Mouse (Mus musculus): Measurements from ENCODE around the gene Igf2bp2.

Igf2bp2 gene

DNA sequence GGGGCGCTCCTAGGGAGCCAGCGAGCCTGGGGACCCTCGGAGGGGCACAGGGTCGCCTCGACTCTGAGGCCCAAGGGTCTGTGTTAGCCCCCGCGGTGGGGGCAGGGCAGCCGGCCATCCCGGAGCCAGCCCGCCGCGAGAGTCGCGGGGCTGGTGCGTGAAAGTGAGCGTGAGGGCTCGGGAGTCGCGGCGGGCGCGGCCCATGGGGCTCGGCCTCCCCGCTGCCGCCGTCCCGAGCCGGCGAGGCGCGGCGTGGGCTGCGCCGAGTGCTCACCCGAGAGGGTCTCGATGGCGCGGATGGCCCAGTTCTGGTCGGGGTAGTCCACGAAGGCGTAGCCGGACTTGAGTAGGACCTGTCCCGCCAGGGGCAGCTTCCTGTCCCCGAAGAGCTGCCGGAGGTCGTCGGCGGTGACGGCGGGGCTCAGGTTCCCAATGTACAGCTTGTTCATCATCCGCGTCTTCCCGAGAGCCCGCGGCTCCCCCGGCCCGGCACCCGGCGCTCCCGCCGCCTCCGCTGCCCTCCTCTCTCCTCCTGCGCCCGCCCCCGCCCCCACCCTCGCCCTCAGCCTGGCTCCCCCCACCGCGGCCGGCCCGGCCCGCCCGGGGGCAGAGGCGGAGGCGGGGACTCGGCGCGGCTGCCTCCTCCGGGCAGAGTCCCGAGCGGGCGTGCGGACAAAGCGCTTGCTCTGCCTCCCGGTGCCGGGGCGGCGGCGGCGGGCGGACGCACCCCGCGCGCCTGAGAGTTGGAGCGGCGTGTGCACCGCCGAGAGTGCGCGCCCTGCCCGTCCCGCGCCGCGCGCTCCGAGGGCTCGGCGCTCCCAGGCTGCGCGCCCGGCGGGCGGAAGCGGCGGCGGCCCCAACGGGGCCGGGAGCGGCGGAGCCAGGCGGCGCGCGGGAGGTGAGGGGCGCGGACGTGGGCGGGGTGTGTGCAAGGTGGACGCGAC lies at the start of gene Igf2bp2:
Gene Igf2bp2 (minus strand): TSS at position 788 of the 944 bp plus-strand sequence.
- DNase-seq (ENCODE audit: low read depth): no peak

DNA sequence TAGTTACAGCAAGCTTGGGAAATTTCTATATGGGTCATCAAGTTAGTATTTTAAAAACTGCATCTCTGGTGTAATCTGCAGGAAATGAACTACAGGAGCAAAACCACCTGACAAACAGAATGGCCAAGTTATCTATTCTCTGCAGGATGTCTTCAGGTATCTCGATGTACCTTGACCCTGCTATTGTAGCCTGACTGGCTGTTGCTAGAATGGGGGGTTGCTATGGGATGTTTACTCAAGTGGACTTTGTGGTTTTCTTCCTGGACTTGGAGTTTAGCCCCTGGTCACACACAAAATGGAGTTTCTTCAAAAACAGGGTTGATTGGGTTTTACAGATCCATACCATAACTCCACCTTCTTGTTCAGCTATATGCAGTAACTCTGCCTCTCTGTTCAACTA lies 40.4 kb upstream of the Igf2bp2 start:
- DNase-seq (ENCODE audit: low read depth): no peak

DNA sequence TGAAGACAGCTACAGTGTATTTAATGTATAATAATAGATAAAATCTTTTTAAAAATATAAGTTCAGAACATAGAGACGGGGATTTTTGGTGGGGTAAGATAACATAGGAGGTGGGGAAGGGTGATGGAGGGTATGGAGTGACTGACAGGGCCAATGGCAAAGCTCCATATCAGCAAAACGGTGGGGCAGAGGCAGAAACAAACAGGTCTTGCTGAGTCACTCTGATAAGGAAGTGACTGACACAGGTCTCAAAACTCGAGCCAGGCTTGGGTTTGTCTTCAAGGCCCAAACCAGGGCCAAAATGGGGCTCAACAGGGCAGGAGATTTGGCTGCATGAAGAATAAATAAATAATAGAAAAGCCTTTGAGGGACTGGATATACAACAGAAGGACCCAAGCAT lies 38.8 kb upstream of the Igf2bp2 start:
- peak; percentile 44 for DNase-seq (ENCODE audit: low read depth)

- no peak for DNase-seq (ENCODE audit: low read depth)
Measured at GRCm38 (mm10) chr16:22200476-22200875, 37.4 kb upstream of the Igf2bp2 start.

DNA sequence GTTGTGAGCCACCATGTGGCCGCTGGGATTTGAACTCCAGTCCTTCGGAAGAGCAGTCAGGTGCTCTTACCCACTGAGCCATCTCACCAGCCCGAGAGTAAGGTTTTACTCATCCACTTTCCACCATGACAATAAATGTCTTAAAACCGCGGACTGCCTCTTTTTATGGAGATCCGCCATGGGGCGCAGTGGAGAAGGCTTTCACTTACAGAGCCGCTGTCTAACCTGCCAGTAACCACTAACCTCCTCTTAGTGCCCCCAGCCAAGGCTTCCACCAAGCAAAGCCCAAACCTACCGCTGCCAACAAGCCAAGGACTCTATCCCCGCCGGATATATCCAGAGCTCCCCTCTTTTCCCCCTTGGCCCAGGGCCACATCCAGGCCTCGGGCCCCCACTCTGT lies 24.3 kb upstream of the Igf2bp2 start:
- no peak for DNase-seq (ENCODE audit: low read depth)

GRCm38 (mm10) chr16:22185411-22185810 lies 22.3 kb upstream of the Igf2bp2 start:
- DNase-seq (ENCODE audit: low read depth): no peak

DNA sequence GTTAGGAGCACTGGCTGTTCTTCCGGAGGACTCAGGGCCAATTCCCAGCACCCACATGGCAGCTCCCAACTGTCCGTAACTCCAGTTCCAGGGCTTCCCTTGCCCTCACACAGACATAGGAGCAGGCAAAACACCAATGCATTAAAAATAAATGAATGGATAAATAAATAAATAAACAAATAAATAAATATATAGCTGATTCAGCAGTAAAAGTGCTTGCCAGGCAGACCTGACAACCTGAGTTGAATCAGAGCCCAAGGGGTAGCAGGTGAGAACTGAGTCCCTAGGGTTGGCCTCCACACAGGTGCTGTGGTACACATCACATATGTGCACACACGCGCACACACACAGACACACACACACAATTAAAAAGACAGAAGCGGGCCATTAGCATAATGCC lies 21.0 kb upstream of the Igf2bp2 start:
- DNase-seq (ENCODE audit: low read depth): no peak

DNA sequence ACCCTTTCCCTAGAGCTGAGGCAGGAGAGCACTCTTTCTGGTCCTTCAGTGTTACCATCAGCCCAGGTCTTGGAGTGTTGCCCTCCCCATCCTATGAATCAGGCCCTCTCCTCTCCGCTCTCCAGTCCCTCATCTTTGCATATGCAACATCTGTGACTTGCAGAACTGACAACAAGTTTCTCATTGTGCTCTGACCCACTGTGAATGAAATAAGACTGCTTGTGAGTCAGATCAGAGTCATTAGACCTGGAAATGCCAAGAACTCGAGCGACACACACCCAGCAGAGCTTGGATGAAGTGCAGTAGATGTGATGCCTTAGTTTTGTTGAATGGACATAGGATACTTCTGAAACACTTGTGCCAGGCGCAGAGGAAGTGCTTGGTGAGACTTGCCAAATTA lies 19.2 kb upstream of the Igf2bp2 start:
- no peak for DNase-seq (ENCODE audit: low read depth)

DNA sequence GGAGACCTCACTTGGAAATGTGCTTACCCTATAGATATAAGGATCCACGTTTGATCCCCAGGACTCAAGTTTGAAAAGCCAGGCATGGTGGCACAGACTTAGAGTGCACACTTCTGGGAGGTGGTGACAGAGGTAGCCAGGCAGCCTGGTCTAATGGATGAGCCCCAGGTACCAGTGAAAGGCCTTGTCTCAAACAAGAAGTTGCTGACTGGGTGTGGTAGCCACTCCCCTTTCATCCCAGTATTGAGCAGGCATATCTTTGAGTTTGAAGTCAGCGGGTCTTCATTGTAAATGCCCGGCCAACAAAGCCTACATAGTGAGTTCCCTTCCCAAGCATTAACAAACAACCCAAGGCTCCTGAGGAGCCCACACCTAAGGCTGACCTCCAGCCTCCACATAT lies 15.7 kb upstream of the Igf2bp2 start:
- DNase-seq (ENCODE audit: low read depth): no peak

DNA sequence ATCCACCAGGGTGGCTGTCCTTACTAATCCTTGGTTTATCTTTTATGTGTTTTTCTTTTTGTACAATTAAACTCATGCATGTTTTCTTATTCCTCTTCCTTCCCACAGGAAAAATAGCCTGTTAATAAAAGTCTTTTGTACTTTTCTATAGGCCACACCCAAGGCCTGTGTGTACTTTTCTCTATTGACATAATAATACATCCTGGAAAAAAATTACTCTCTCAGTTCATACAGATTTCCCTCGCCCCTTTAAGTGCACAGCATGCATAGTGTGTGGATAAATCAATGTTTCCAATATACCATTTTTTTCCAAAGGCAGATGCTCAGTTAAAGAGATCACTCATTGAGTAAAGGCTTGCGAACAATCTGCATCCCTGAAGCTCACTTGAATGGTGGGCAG lies 14.9 kb upstream of the Igf2bp2 start:
- no peak for DNase-seq (ENCODE audit: low read depth)

DNA sequence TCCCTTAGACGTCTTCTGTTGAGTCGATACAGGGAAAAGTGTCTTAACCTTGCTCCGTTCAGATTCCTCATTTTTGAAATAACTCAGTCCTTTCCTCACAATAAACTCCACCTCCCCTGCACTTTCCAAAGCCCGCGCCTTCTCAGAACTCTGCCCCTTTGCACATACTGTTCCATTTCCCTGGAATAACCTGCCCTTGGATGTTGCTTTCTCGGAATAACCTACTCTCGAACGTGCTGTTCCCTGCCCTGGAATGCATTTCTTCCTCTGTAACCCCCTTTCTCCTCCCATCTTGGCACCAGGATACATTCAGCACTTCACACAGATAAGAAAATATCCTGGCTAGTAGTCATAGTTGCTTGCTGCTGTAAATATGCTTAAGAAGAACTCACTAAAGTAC lies 5.6 kb upstream of the Igf2bp2 start:
- DNase-seq (ENCODE audit: low read depth): no peak

GRCm38 (mm10) chr16:22165556-22165955 lies 2.5 kb upstream of the Igf2bp2 start:
- DNase-seq (ENCODE audit: low read depth): no peak

DNA sequence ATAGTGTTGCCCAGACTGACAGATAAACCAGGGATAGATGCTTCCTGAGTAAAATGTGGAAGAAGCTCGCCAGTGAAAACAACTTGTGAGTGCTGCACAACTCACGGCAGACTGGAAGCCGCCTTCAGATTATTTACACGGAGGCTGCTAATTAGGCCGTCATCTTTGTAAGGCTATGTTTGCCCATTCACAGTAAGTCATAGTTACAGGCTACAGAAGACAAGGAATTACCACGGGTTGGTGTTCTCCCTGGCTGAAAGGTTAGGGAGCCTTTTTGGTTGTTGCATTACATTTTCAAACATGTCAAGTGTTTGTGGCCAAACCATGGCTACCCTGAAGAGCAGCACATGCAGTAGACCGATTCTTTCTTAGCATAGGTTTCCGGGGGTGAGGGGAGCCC lies 1.3 kb upstream of the Igf2bp2 start:
- no peak for DNase-seq (ENCODE audit: low read depth)

- DNase-seq (ENCODE audit: low read depth): no peak
Measured at GRCm38 (mm10) chr16:22163456-22163851, 355 bp upstream of the Igf2bp2 start.

DNA sequence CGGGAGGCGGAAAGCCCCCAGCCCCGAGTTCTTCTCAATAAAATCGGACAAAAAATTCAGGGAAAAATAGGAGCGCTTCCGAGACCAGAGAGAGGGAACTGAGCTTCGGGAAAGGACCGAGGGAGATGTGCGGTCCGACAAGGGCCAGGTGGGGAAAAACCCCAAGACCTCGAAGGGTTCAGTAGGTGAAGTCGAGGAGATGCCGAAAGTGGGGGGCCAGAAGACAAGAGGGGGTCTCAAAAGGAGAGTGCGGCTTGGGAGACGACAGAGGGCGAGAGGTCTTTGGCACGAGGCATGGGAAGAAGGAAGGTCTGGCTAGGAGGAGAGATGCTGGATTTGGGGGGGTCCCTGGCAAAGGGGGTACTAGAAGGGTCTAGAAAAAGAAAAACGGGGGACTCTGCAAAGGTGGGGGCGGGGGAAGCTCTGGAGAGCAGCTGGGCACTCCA lies 1.0 kb downstream of the Igf2bp2 start:
- no peak for DNase-seq (ENCODE audit: low read depth)

DNA sequence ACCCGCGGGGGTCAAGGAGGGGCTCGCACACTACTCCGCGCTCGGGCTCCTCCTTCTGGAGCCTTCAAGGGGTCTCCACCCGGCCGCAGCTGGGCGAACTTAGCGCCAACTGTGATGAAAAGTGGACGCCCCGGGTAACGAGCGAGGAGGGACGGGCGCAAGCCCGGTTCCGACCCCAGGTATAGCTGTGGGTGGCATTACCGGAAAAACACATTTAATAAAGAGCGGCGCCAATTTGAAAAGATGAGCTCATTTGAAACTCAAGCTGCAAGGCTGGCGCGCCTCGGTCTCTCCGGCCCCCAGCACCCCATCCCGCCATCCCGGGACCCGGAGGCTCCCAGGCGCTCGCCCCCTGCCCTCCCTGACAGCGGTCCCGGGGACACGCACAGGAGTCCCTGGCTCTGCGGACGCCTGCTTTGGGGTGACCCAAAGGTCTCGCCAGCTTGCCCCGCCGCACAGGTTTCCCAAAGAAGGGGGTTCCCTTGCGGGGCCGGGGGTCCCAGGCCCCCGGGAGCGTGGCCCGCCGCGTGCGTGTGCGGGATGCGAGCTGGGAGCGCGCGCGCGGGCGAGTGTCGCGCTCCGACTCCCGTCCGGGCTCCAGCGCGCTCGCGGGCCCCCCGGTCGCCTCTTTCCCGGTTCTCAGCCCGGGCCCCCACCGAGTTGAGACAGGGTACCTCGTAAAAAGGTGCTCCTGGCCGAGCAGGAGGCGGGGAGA lies 1.6 kb downstream of the Igf2bp2 start:
- DNase-seq (ENCODE audit: low read depth): no peak

DNA sequence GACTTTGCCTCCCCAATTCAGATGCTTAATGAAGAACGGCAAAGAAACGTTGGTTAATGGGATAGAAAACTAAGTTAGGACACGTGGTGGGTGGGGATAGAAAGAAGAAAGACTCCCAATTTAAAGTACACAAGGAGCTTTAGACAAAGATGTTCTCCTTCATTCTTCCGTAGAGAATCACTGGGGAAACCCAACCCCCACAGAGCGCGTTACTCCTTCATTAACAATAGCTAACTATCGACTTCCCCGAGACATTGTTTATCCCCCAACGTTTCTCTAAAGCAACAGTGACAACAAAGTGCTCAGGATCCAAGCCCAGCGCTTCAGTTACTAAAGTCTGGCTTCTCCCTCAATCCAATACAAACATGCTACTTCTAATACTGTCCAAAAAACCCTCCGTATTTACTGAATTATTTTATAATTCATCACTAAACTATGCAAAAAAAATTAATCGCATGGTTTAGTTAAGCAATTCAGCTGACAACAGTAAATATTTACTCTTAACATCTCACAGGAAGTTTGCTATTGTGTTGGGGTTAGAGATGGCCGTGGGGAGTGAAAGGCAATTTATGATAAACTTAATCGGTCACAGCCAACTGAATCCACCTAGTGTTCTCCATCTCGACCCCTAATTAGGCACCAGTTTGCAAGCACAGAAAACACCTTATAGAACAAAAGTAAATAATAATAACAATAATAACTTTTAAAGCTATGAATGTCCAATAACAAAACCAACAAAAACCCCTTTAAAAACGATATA lies 2.5 kb downstream of the Igf2bp2 start:
- DNase-seq (ENCODE audit: low read depth): no peak

GRCm38 (mm10) chr16:22152941-22153444 lies 10.1 kb downstream of the Igf2bp2 start:
- peak; percentile 28 for DNase-seq (ENCODE audit: low read depth)

DNA sequence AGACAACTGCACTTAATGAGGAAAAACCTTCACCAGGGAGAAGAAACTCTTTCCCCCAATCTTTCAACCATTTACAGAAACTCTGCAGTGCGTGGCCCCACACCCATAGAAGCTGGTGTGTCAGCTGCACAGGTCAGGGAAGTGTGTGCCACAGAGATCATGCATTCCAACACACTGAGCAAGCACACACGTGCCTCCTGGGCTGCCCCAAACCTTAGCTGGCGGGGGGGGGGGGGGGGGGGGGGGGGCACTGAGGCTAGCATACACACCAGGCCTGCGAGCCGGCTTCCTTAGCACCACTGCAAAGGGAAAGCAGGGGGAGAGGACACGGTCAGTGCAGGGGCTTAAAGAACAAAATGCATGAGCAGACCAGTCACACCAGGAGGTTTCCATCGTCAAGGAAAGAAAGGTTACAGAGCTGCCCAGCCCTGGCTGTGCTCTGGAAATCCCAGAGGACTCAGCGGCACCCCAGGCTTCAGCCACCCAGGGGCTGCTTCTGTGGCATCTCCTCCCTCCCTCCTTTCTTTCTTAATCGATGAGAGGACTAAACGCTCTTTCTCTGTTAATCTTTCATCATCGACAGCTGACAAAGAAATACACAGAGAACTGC lies 11.3 kb downstream of the Igf2bp2 start:
- DNase-seq (ENCODE audit: low read depth): no peak

- peak; percentile 20 for DNase-seq (ENCODE audit: low read depth)
Measured at GRCm38 (mm10) chr16:22150421-22150820, 12.7 kb downstream of the Igf2bp2 start.

GRCm38 (mm10) chr16:22149659-22150345 lies 13.3 kb downstream of the Igf2bp2 start:
- no peak for DNase-seq (ENCODE audit: low read depth)
